Mouse (Mus musculus) thymus, postnatal 25 days (tissue): ENCODE results near the gene Mmel1.

ENCODE experiments used
- DNase-seq: peaks from one replicate; pipeline ENCODE4 v3.0.0; 2022

Mmel1 gene

DNA sequence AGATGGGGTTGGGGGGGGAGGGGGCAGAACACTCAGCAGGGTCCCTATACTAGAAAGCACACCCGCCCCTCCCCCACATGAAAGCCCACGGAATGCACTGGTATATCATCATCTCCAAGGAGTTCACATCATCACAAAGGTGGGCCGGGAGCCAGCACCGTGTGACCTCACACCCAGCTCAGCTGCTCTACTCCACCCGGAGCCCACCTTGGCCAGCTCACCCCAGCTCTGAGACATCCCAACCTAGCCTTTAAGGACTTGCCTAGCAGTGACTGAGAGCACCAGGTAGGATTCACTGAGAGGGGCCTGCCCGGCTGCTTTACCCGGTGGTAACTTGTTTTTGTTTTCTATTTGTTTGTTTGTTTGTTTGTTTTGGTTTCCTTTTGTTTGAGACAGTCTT, at the start of gene Mmel1:
Mmel1 (plus strand) TSS at position 146 of the 400 bp plus-strand sequence.
- DNase-seq = no peak

DNA sequence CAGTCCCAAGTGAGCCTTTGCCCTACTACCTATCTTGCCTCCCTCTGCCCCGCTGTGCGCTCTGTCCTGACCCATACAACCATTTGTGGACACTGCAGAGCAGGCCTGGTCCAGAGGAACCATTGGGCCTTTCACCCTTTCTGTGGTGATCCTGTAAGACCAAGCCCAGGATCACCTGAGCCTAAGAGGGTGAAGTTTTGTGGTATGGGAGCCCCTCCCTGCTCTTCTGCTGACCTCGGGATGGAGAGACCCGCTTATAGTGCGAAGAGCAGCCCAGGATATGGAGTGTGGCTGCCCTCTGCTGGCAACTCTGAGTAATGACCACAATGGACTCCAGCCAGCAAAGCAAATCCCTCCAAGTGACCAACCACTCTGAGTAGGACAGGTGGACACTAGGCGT, 43.7 kb upstream of the Mmel1 start:
- peak; percentile 22 for DNase-seq

DNA sequence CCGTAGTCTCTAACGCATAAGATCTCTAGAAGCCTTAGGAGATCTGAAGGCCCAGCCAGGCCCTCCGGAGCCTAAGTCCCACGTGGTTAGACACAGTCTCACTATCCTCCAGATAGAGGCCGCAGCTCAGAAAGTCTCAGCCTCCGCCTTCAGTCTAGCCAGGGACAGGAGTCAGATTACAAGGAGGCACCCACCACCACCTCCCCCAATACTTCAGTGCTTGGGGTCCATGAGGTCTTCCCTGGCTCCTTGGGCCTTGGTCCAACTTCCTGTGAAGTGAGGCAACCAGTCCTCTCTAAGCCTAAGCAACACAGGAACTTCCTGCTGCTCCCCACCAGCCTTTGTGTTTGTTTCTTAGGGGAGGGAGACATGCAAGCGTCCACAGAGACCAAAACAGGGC, 43.2 kb upstream of the Mmel1 start:
- no peak for DNase-seq

DNA sequence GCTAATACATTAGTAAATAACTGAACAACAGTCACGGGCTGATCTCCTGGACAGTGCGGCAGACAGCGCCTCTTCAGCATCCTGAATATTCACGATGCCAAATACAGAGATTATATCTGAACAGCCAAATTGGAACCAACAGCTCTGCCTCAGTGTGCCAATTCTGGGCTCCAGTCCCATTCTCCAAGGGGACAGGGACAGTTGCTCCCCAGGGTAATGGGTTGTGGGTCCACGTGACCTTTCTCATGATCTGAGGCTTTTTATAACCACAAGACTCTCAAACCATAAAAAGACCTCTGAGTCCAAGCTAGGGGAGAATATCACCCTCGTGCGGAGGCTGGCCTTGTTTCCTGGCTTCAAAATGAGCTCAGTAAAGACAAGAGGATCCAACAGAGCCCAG, 42.2 kb upstream of the Mmel1 start:
- no peak for DNase-seq

DNA sequence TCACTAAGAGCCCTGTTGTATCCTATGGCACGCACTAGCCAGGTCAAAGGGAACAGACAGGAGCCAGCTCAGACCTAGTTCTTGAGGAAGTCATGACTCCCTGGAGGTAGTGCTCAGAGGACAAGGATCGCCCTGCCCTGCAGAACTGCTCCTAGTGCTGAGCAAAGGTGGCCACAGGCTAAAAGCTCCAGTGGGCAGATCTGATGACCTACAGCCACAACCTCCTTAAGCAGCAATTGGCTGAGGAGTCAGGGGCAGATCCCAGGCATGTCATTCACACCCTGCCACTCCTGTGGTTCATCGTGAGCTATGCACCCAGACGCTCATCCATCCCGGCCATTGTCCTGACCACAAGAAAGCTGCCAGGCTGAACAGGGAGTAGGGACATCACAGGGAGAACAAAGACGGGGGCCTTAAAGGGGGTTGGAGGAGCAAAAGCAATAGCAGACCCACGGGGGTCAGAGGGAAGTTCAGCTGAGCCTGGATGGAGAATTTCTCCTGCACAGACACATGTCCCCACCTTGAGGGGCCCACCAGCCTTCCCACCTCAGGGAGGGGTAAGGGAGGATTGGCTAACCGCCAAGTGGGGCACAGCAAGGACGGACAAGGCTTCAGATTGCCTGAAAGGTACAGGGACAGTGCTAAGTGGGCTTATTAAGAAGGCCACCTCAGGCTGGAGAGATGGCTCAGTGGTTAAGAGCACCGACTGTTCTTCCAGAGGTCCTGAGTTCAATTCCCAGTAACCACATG, 41.3 kb upstream of the Mmel1 start:
- DNase-seq = no peak

DNA sequence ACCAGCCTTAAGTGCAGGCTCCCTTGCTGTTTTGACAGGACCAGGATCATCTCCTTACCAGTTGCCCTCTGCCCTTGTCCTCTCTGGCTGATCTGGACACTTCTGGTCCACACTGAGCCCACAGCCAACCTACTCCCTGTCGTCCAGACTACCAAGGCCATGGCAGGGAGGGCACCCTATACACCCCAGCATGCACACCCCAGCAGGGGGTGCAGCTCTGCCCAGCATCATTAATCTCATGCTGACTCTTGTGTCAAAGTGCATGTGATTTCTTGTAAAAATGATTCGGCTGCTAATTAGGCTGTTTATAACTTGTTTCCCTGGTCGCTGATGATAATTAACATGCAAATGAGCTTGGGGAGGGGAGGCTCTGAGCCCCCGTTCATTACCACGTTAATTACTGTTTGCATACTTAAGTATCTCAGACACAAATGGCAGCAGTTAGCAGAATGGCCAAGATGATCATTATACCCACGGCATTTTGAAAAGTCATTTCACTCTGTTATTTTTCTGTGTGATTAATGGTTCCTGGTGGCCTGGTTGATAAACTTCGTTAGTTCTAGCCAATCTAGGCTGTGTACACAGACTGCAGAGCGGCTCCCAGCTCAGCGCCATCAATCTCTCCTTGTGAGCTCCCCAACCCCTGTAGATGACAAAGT, 37.3 kb upstream of the Mmel1 start:
- no peak for DNase-seq

DNA sequence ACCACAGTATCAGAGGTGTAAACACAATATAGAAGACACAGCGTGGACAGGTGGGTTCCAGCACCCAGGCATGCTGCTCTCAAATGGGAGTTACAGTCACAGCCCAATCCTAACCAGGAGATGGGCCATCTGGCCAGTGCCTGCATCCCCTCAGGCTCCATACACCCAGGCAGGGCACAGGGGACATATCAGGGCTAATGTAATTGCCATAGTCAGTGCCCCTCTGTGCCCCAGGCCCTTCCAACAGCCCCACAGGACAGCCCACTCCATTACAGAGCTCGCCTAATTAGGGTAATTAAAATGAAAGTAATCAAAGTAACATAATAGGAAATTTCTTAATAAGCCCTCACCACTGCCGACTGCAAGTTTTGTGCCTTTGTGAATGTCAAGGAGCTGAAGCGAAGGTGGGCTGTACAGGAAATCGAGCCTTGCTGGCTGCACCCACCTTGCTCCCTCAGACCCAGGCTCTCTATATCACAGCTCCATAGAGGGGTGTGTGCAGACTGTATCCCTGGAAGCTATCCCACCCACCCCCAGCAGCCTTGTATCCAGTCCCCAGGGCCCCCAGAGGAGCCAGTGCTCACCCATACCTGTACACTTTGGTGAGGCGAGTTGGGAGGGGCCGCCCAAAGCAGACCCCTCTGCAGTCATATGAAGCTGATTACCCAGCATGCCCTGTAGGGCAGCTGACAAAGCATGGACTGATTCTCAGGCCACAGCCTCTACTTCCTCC, 33.0 kb upstream of the Mmel1 start:
- no peak for DNase-seq

DNA sequence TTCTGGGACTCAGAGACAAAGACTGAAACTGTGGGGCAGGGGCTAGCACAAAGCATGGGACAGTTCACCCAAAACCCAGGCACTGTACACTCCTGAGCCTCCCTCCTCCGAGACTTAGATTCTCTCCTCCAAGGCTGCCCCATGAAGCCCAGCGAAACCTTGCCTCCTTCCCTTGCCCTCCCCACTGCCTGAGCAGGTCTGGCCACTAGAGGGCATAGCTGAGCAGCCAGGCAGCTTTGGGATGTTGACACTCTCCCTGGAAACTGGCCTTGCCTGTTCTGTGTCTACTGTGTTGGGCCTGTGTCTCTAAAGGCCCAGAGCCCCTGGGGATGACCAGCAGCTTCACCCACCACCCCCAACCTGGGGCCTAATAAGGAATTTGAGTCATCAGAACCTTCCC, 32.2 kb upstream of the Mmel1 start, which contains the start of gene Ttc34:
Ttc34 (plus strand) TSS at position 290 of the 400 bp plus-strand sequence.
- DNase-seq = peak; percentile 62

DNA sequence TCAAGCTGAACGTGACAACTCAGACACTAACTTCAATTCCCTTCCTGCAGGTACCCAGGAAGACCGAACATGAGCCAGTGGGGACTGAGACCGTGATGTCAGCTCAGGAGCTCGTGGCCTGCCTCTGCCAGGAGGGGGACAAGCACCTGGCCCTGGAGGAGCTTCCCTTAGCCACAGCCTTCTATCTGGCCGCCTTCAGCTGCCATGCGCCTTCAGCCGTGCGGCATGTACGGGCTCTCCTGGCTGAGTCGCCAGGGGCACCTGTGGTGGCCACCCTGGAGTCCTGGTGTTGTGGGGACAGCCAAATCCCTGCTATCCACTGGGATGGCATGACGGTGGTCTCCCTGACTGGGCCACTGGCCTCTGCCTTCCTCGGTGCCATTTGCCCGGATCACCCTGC, 30.6 kb upstream of the Mmel1 start:
- DNase-seq = no peak

DNA sequence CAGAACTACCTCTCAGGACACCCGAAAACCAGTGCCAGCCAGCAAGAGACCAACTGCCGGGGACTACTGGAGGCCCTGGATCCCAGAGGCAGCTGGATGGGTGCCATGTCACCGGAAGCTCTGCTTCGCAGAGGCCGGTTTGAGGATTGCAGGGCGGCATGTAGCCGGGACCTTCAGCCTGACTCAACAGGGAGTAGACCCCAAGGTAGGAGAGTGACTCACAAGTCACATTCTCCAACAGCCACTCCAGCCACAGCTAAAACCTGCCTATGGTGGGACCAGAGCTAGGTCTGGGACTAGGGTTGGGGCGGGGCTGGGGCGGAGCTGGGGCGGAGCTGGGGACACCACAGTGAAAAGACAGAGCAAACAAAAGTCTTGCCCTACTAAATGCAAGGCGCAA, 30.0 kb upstream of the Mmel1 start:
- no peak for DNase-seq

DNA sequence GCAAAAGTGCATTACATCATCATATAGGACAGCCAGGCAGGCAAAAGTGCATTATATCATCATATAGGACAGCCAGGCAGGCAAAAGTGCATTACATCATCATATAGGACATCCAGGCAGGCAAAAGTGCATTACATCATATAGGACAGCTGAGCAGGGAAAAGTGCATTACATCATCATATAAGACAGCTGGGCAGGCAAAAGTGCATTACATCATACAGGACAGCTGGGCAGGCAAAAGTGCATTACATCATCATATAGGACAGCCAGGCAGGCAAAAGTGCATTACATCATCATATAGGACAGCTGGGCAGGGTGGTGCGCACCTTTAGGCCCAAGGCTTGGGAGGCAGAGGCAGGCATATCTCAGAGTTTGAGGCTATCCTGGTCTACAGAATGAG, 16.7 kb upstream of the Mmel1 start:
- no peak for DNase-seq

DNA sequence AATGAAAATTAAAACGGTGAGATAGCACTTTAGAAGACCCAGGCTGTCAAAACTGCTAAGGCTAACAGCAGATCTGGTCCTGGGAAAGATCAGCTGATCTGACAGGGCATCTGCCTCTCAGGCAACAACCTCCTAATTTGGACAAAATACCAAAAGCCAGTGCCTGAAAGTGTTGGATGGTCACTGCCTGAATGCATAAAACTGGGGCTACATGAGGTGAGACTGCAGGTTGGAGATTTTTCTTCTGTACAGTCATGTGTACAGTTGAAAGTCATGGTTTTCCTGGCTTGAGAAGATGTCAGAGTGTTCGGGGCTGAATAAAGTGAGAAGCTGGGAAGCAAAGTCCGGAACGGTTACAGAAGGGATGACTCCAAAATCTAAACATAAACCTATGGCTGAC, 15.5 kb upstream of the Mmel1 start:
- no peak for DNase-seq

DNA sequence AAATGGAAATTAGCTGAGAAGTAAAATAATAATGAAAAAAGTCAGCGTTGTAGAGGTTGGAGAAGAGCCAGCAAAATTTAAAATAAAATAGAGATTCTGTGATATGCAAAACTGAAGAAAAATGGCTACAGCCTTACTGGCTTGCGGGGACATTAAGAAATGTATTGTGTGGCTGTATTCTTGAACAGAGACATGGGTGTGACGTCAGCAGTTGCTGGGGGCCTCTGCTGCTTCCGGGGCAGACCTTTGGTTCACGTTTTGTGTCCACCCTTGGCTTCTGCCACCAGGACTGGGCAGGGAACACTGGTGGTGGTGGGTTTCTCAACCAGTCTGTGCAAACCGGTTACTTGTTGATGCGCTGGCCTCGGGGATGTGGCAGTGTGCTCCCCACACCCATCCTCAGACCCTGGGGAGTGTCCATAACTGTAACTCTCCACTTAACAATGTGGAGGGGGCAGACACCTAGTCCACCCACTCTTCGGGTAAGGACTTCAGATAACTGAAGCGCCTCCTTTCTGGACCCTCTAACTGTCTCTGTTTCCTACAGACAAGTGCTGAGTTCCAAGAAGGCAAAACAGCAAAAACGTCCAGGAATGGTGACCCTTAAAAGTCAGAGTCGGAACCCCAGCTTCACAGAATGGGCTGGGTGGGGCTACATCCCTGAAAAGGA, 14.6 kb upstream of the Mmel1 start:
- DNase-seq = no peak

DNA sequence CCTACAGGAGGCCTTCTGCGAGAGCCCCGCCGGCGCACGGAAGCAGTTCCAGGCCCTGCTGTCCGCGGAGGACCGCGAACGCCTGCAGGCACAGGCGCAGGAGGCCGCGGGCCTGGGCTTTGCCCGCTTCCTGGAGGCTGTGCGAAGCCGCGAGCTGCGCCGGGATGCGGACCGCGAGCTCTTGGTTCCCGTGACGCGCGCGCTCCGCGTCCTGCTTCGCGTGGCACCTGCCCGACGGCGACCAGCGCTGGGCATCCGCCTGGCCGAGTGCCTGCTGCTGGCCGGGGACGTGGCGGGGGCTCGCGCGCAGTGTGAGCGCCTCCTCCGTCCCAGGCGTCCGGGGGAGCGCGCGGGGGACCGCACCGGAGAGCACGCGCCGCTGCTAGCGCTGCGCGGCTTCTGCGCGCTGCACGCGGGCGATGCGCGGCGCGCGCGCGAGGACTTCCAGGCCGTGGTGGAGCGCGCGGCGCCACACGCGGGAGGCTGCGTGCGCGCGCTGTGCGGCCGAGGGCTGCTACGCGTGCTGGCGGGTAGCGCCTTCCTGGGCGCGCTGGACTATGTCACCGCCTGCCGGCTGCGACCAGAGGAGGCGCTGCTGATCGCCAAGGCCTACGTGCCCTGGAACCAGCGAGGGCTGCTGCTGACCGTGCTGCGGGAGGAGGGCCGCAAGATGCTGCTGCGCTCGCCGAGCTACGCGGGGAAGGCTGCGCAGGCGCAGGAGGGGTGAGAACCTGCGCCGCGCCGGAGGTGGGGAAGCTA, 13.5 kb upstream of the Mmel1 start:
- peak; percentile 58 for DNase-seq

DNA sequence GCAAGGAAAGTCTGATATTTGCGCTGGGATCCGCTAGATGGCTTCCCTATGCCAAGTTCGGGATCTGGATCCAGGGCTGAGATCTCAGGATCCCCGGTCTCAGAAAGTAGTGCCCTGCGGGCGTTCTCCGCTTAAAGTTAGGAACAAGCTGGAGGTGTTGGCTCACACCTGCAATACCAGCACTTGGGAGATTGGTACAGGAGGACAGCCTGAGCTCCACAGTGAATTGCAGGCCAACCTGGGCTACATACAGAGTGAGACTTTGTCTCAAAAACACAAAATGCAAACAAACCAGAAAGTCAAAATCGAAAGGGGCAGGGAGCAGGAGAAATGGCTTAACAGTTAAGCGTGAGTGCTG, 12.9 kb upstream of the Mmel1 start:
- no peak for DNase-seq

DNA sequence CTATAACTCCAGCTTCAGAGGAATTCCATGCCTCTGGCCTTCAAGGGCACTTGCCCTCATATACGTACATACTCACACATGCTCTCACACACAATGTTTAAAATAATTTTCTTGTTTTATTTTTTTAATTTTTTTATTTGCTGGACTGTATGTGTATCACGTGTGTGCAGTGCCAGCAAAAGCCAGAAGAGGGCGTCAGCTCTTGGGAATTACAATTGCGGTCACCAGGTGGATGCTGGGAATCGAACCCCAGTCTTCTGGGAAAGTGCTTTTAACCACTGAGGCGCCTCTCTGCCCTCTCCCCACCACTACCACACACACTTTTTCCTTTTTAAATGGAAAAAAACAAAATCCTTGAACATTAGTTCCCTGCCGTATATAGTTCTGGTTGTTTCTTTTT, 12.5 kb upstream of the Mmel1 start:
- no peak for DNase-seq

DNA sequence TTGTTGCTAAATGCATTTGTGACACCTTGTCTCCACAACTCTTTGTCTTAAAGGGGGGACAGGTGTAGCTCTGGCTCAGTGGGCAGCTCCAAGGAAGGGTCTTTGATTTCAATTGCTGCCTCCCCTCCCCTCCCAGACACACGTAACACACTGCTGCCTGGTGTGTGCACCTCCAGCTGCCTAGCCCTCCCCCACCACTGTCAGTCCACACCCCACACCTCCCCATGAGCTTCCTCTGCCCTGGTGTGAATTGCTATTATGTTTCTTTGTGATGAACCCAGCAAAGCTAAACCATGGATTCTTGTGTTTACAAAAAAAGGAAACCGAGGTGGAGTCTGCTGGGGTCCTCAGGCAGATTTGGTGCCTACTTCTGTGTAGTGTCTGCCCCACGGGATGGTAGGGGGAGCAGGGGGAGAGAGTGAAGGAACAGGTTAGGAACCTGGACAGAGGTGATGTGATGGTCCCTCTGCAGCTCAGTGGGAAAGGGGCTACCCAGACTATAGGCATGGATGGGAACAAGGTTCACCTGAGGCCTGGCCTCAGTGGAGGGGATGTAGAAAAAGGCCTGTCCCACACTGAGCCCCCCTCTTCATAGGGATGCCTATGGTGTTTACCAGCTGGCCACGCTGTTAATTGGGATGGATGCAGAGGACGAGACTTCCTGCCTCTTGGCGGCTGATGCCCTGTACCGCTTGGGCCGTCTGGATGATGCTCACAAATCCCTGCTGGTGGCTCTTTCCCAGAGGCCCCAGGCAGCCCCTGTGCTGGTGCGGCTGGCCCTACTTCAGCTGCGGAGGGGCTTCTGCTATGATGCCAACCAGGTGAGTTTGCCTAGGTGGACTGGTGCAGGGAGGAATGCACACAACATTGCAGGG, 11.8 kb upstream of the Mmel1 start:
- DNase-seq = no peak

DNA sequence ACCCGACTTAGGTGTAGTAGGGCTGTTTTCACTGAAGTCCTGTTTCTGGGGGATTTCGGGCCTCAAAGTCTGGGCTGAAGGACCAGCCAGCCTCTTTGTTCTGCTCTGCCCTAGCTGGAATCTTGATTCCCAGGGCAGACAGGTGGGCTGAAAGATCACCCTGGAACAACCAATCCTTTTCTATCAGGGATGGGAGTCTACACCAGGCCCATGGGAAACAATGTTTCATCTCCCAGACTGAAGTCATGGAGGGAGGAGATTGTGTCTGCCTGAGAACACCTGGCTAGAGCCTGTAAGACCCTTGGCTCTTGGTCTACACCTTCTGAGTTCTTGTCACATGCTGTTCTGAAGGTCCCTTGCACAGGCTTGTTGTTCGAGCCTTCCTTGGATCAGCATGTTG, 10.8 kb upstream of the Mmel1 start:
- no peak for DNase-seq

DNA sequence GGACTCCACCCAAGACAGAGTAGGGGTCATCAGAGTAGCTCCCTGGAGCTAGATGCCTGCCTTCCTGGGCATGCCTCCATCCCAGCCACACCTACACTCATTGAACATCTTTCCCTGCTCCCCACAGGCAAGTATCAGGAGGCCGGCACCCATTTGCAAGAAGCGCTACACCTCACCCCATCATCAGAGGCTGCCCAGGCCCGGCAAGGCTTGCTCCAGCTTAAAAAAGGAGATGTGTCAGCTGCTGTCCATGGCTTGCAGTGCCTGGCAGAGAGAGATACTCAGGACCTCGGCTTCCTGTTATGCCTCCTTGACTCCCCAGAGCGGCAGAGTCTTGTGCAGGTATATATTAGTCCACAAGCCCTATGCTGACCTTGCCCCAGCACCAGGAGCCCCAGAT, 7.4 kb upstream of the Mmel1 start:
- DNase-seq = no peak

DNA sequence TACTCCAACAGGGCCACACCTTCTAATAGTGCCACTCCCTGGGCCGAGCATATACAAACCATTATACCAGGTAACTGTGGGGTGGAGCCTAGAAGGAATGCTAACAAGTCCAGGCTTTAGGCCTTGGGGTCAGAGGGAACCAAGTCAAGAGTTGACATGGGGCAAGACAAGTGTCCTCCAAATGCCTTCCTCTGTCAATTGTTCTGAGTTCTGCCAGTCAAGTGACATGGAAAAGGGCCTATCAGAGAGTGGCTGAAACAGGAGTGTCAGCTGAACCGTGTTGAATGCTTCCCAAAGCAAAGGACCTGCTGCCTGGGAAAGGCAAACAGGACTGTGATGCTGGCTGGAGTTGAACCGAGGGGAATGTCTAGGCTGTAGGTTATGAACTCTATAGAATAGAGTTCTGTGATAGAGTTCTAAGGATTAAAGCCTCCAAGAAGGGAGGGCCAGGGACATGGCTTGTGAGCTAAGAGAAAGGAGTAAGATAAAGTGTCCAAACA, 5.9 kb upstream of the Mmel1 start:
- DNase-seq = no peak

DNA sequence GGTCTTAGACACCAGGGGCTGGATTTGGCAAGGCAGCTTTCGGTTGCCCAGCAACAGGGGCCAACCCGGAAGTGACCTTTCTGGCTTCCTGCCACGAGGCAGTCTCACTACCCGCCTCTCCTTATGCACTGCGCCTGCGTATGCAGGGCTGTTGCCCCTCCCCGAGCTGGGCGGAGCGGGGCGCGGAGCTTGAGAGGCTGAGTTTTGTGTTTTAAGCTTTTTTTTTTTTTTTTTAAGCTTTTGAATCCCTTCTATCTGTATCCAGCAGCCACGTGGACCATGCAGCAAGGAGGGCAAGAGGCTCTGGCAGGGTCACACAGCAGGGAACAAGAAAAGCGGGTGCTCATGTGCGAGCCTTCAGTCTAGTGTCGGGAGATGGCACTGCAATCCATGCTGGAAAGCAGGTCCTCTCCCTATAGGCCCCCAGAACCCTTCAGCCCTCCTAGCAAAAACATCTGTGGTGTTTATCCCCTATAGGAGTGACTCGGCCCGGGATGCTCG, 5.1 kb upstream of the Mmel1 start:
- peak; percentile 86 for DNase-seq
